Mouse (Mus musculus): ENCODE measurements around the gene Wdr62.

Wdr62 gene

GRCm38 (mm10) chr7:30279951-30280669, at the start of gene Wdr62, which contains the start of gene Thap8:
TSS of gene Wdr62 (minus strand) at chr7:30280419.
TSS of gene Thap8 (plus strand) at chr7:30280094.
- peak; percentile 96 for DNase-seq (ENCODE audit: low read depth)

- DNase-seq (ENCODE audit: low read depth) = no peak
Observed at GRCm38 (mm10) chr7:30328379-30328778, 48.2 kb upstream of the Wdr62 start.

- peak; percentile 34 for DNase-seq (ENCODE audit: low read depth)
Observed at GRCm38 (mm10) chr7:30327140-30327539, 46.9 kb upstream of the Wdr62 start.

GRCm38 (mm10) chr7:30326427-30326826, 46.2 kb upstream of the Wdr62 start:
- no peak for DNase-seq (ENCODE audit: low read depth)

- DNase-seq (ENCODE audit: low read depth) = peak; percentile 86
Observed at GRCm38 (mm10) chr7:30325364-30325763, 45.1 kb upstream of the Wdr62 start.

- no peak for DNase-seq (ENCODE audit: low read depth)
Observed at GRCm38 (mm10) chr7:30324300-30324944, 44.2 kb upstream of the Wdr62 start.

GRCm38 (mm10) chr7:30323795-30324194, 43.6 kb upstream of the Wdr62 start, which contains the start of gene Sdhaf1:
TSS of gene Sdhaf1 (minus strand) at chr7:30323895.
- DNase-seq (ENCODE audit: low read depth) = no peak

GRCm38 (mm10) chr7:30322865-30323264, 42.6 kb upstream of the Wdr62 start:
- peak; percentile 83 for DNase-seq (ENCODE audit: low read depth)

- DNase-seq (ENCODE audit: low read depth) = peak; percentile 96
Observed at GRCm38 (mm10) chr7:30322285-30322667, 42.1 kb upstream of the Wdr62 start.

- peak; percentile 91 for DNase-seq (ENCODE audit: low read depth)
Observed at GRCm38 (mm10) chr7:30321539-30322284, 41.5 kb upstream of the Wdr62 start, which contains the start of gene E130208F15Rik. TSS of gene E130208F15Rik (plus strand) at chr7:30321740.

- no peak for DNase-seq (ENCODE audit: low read depth)
Observed at GRCm38 (mm10) chr7:30320946-30321345, 40.7 kb upstream of the Wdr62 start.

- DNase-seq (ENCODE audit: low read depth) = no peak
Observed at GRCm38 (mm10) chr7:30318142-30318541, 37.9 kb upstream of the Wdr62 start.

- DNase-seq (ENCODE audit: low read depth) = no peak
Observed at GRCm38 (mm10) chr7:30315559-30316529, 35.6 kb upstream of the Wdr62 start.

- no peak for DNase-seq (ENCODE audit: low read depth)
Observed at GRCm38 (mm10) chr7:30314721-30315155, 34.5 kb upstream of the Wdr62 start, which contains the start of gene Syne4. TSS of gene Syne4 (plus strand) at chr7:30314807.

- no peak for DNase-seq (ENCODE audit: low read depth)
Observed at GRCm38 (mm10) chr7:30313666-30314320, 33.6 kb upstream of the Wdr62 start.

GRCm38 (mm10) chr7:30310136-30310535, 29.9 kb upstream of the Wdr62 start:
- no peak for DNase-seq (ENCODE audit: low read depth)

GRCm38 (mm10) chr7:30309395-30310129, 29.3 kb upstream of the Wdr62 start:
- no peak for DNase-seq (ENCODE audit: low read depth)

- peak; percentile 96 for DNase-seq (ENCODE audit: low read depth)
Observed at GRCm38 (mm10) chr7:30308076-30309005, 28.1 kb upstream of the Wdr62 start, which contains the start of gene Alkbh6. TSS of gene Alkbh6 (plus strand) at chr7:30308717.

Measured in naive thymus-derived CD4-positive, alpha-beta T cell, adult 2 months (primary cell).